Mouse (Mus musculus) kidney, embryonic 16.5 days (tissue): ENCODE data around the gene Olfr1361. TPM values are rescaled to one million over a fixed set of nuclear protein-coding genes. Genes with fewer than 3 reads are reported as not detected.

ENCODE experiments used
- ATAC-seq: fragments of 200-750 bp; cut with Nextera tagmentation; 2 replicates; pipeline ENCODE4 v1.8.0; 2017; ENCODE audit warnings: moderate TSS enrichment; ENCODE audit not compliant: low FRiP score, low TSS enrichment
- H3K27ac ChIP-seq: fragments of 300-500 bp; sonication (generic); 2 replicates; pipeline ENCODE4 v1.5.1; 2014; ENCODE audit warnings: low read length
- H3K27me3 ChIP-seq: fragments of 300-500 bp; sonication (generic); 2 replicates; pipeline ENCODE4 v1.6.1; 2014; ENCODE audit warnings: low read length, control low read depth, mixed read lengths; ENCODE audit not compliant: insufficient read depth
- H3K36me3 ChIP-seq: fragments of 300-500 bp; sonication (generic); 2 replicates; pipeline ENCODE4 v1.6.1; 2014; ENCODE audit warnings: low read length, control low read depth, mixed read lengths; ENCODE audit not compliant: insufficient read depth
- H3K4me1 ChIP-seq: fragments of 300-500 bp; sonication (generic); 2 replicates; pipeline ENCODE4 v1.6.1; 2014; ENCODE audit warnings: low read length, control low read depth, mixed read lengths; ENCODE audit not compliant: insufficient read depth
- H3K4me2 ChIP-seq: fragments of 300-500 bp; sonication (generic); replicated peaks from 2 replicates; pipeline ENCODE4 v1.6.1; 2014; ENCODE audit warnings: low read depth, low read length
- H3K4me3 ChIP-seq: fragments of 300-500 bp; sonication (generic); 2 replicates; pipeline ENCODE4 v1.5.1; 2014; ENCODE audit warnings: mild to moderate bottlenecking, low read length
- H3K9ac ChIP-seq: fragments of 300-500 bp; sonication (generic); replicated peaks from 2 replicates; pipeline ENCODE4 v1.6.1; 2014; ENCODE audit warnings: low read length
- H3K9me3 ChIP-seq: fragments of 300-500 bp; sonication (generic); 2 replicates; pipeline ENCODE4 v1.6.1; 2016; ENCODE audit warnings: low read length, control low read depth
- WGBS: fragments of 180-500 bp; shearing (Covaris S2); extraction: QIAGEN DNeasy Blood & Tissue Kit; methylation state at CpG from one replicate; pipeline ENCODE4 v1.1.7; 2014; 5-methylcytosine and 5-hydroxymethylcytosine counted together
- polyA plus RNA-seq: library from polyadenylated mRNA; unstranded; fragments of >200 nt; fragmentation: Nextera tagmentation; extraction: Ambion mirVana; gene quantifications from 2 replicates; pipeline ENCODE4 v1.2.1, GENCODE M21; 2015

Olfr1361 gene
- not detected in 2 replicates for polyA plus RNA-seq

DNA sequence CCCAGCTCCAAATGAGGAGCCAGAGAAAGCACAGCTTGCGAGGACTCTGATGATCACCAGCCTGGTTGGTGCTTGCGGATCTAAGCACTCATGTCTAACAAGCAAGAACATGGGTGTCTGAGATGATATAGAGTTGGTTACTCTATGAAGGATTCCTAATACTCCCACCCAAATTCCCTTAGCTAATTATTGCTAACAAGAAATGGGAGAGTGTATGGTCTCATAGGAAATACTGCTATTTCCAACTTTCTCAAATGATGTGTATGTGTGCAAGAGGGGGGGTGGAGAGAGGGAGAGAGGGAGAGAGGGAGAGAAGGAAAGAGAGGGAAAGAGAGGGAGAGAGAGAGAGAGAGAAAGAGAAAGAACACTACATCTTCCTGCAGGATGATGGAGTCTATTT is at the start of gene Olfr1361:
Gene Olfr1361 (minus strand): TSS at position 101 of the 400 bp plus-strand sequence.
- no peaks in the 10 kb centered on the region for H3K4me1 ChIP-seq
- no peak within 1 kb of the TSS for H3K4me2 ChIP-seq
- H3K9ac ChIP-seq, result no peak within 1 kb of the TSS
- H3K36me3 ChIP-seq, result no peaks in the 10 kb centered on the region
- no peaks in the 10 kb centered on the region for H3K9me3 ChIP-seq
- WGBS, result 36% methylated on average over 2 of the region's 2 CpGs
- H3K27me3 ChIP-seq, result no peaks in the 10 kb centered on the region
- no peak for ATAC-seq
- no peak within 1 kb of the TSS for H3K27ac ChIP-seq
- no peak within 1 kb of the TSS for H3K4me3 ChIP-seq

DNA sequence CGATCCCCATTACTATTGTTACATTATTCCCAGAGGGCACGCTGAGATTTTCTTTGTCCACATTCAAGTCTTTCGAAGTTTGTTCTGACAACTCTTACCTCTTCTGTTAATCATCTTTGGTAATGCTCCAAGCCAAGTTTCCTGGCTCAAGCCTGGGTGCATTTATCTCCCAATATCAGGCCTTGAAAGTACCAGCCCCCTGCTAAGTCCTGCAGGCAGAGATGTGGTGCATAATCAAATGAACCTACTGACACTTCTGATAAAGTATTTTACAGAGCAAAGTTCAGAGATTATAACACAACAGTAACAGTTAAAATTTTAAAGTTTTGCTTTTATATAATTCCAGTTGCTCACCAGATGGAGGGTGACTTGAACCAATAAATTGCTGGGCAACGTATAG is 48.5 kb upstream of the Olfr1361 start:
- peak overlapping the region; percentile 63 for H3K4me3 ChIP-seq
- H3K27me3 ChIP-seq, result no peaks in the 10 kb centered on the region

DNA sequence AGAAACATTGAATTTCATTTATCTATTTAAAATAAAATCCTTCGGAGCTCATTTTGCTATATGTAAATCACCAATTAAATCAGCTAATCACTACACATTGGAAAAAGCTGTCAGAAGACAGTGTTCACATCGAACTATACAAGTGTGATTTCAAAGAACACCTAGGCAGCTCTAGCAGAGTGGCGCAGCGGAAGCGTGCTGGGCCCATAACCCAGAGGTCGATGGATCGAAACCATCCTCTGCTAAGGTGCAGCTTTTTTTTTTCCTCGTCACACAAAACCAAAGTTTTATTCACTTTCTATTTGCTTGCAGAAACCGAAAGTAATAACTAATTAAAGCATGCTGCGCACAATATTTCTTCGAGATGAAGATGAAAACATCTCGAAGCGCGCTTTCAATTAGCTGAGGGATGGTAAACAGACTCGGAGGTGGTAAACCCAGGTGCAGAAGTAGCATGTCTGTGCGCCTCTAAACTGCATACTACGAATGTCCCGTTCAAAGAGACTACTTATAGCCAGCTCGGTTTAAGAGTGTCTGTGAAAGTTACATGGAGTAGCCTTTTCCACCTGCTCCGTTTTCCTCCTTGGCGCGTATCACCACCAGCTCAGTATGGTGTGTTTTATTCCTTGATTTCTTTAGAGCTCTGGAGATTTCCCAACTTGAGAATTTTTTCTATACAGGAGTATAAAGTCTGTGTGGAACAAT is 47.8 kb upstream of the Olfr1361 start:
- ATAC-seq, result peak; percentile 82
- no peaks in the 10 kb centered on the region for H3K9me3 ChIP-seq
- H3K9ac ChIP-seq, result peak overlapping the region; percentile 66
- 0 out of 2 replicates have a peak overlapping the region, but pooled peaks have one; percentile 53 for H3K27ac ChIP-seq
- peaks cover 10% of the 10 kb centered on the region for H3K4me1 ChIP-seq
- peak overlapping the region; percentile 63 for H3K4me3 ChIP-seq
- WGBS, result 2% methylated on average over 22 of the region's 22 CpGs
- no peaks in the 10 kb centered on the region for H3K36me3 ChIP-seq
- no peaks in the 10 kb centered on the region for H3K27me3 ChIP-seq
- H3K4me2 ChIP-seq, result peak overlapping the region; percentile 70

More for the DNA sequence above, 48.5 kb upstream of the Olfr1361 start:
- Histone ChIP-seq H3K9me3 (no peaks in the 10 kb centered on the region), H3K9ac (peak overlapping the region; percentile 66), H3K4me1 (peaks cover 10% of the 10 kb centered on the region), H3K4me2 (peak overlapping the region; percentile 70), H3K36me3 (no peaks in the 10 kb centered on the region), H3K27ac (no peak overlapping the region)
- no peak for ATAC-seq
- 31% methylated on average over 4 of the region's 4 CpGs for WGBS

DNA sequence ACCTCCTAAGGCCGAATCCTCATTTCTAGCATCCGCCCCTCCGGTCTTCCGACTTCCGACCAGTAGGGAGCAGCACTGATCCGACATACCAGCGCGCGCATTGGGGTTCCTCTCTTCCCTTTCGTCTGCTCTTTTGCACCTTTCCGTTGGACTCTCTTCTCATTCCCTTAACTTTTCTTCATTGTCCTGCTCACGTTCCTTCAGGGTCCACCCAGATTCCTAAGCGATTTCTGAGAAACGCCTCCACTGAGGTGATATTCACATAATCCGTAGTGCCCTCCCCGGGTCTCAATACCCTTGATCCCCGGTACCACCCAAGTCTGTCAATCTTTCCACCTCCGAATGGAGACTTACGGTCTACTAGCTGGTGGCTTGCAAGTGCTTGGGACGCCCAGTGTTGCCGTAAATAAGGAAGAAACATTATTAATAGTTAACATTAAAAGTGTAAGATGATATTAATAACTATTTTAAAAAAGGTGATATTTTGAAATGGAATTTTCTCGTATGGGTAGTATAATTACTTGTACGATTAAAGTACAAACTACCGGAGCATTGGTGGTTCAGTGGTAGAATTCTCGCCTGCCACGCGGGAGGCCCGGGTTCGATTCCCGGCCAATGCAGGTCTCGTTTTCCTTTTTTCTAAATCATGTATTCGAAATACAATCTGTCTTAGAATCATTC is 47.0 kb upstream of the Olfr1361 start:
- H3K36me3 ChIP-seq, result no peaks in the 10 kb centered on the region
- peak; percentile 77 for ATAC-seq
- no peaks in the 10 kb centered on the region for H3K9me3 ChIP-seq
- H3K4me2 ChIP-seq, result peak overlapping the region; percentile 70
- peak overlapping the region; percentile 68 for H3K9ac ChIP-seq
- peaks cover 6% of the 10 kb centered on the region for H3K4me1 ChIP-seq
- under 1% methylated on average over 32 of the region's 32 CpGs for WGBS
- H3K27me3 ChIP-seq, result no peaks in the 10 kb centered on the region
- peak overlapping the region; percentile 88 for H3K27ac ChIP-seq
- peak overlapping the region; percentile 86 for H3K4me3 ChIP-seq

DNA sequence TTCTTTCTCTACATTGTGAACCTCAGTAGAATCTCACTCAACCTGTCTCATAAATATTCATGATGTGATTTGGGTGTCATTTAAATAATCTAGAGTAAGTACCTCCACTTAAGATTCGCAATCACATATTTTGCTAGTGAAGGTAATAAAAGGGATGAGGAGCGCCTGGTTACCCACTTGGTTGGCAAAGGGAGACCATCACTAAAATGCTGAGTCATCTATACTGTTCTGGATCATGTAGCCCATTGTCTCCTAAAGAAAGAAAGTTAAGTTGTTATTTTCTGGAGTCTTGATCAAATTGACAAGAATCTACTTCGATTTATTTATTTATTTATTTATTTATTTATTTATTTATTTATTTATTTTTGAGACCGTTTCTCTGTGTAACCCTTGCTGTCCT is 43.5 kb upstream of the Olfr1361 start:
- H3K27me3 ChIP-seq, result no peaks in the 10 kb centered on the region
- no peaks in the 10 kb centered on the region for H3K4me1 ChIP-seq
- no peak overlapping the region for H3K4me2 ChIP-seq
- ATAC-seq, result no peak
- WGBS, result 71% methylated on average over 4 of the region's 4 CpGs
- no peaks in the 10 kb centered on the region for H3K9me3 ChIP-seq
- no peak overlapping the region for H3K4me3 ChIP-seq
- H3K27ac ChIP-seq, result no peak overlapping the region
- no peaks in the 10 kb centered on the region for H3K36me3 ChIP-seq
- no peak overlapping the region for H3K9ac ChIP-seq

DNA sequence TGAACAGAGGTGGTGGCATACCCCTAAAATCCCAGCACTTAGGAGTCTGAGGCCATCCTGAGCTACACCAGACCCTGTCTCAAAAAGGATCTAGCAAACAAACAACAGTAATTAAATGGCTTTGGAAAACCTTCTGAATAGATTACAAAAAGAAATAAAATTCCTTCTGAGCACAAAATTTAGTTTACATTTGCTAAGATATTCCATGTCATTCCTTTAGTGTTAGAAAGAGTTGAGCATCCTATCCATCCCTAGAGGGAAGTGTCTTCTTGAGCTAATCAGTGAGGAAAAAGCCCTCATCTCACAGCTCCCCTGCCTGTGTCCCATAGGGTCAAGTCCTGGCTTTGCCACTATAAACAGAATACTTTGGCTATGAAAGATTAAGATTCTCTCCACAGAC is 34.6 kb upstream of the Olfr1361 start, which contains the start of gene Olfr1359:
Gene Olfr1359 (plus strand): TSS at position 301 of the 400 bp plus-strand sequence.
- Histone ChIP-seq H3K27me3 (no peaks in the 10 kb centered on the region), H3K27ac (no peak within 1 kb of the TSS), H3K4me1 (no peaks in the 10 kb centered on the region), H3K4me3 (no peak within 1 kb of the TSS), H3K36me3 (no peaks in the 10 kb centered on the region), H3K4me2 (no peak within 1 kb of the TSS), H3K9ac (no peak within 1 kb of the TSS), H3K9me3 (no peaks in the 10 kb centered on the region)
- ATAC-seq, result no peak

DNA sequence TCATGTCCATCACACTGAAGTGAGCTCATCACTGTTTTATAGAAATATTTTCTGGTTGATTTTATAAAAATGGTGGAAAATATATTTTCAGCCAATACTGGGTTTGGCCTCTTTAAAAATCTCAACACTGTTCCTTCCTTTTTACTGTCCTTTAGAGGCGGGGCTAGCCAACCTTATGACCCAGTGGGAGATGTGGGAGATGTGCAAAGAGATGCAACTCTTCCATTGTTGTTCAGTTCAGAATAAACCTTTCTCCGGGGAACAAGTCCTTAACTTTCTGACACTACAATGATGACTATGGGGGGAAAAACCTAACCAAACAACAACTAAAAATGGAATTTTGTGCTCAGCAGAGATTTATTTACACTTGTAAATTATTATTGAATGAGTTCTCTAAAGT is 14.1 kb upstream of the Olfr1361 start, which contains the start of gene Olfr1360:
Gene Olfr1360 (minus strand): TSS at position 101 of the 400 bp plus-strand sequence.
- no peaks in the 10 kb centered on the region for H3K9me3 ChIP-seq
- no peak within 1 kb of the TSS for H3K4me2 ChIP-seq
- no peak within 1 kb of the TSS for H3K27ac ChIP-seq
- no peaks in the 10 kb centered on the region for H3K36me3 ChIP-seq
- H3K4me3 ChIP-seq, result no peak within 1 kb of the TSS
- H3K9ac ChIP-seq, result no peak within 1 kb of the TSS
- 79% methylated on average over 2 of the region's 2 CpGs for WGBS
- H3K27me3 ChIP-seq, result no peaks in the 10 kb centered on the region
- no peaks in the 10 kb centered on the region for H3K4me1 ChIP-seq
- no peak for ATAC-seq

DNA sequence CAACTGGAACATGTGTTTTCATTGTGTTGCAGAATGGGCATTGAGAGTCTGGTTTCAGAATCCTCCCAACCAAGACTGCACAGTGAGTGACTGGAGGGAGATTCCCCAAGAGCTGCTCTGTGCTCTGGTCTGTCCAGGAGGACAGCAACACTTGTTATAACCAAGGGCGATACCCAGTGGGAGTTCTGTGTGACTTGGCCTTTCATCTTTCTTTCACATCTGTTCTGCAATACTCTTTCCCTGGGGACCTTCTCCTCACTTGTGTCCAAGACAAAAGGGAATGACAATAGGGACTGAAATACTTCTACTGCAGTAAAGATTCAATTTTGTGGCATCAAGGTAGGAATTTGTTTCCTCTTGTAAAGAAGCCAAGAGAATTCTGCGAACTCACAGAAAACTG is 20.8 kb downstream of the Olfr1361 start, which contains the start of gene Olfr11:
Gene Olfr11 (minus strand): TSS at position 101 of the 400 bp plus-strand sequence.
- ATAC-seq, result no peak
- H3K36me3 ChIP-seq, result no peaks in the 10 kb centered on the region
- no peak within 1 kb of the TSS for H3K4me3 ChIP-seq
- WGBS, result 85% methylated on average over 2 of the region's 2 CpGs
- no peaks in the 10 kb centered on the region for H3K4me1 ChIP-seq
- H3K4me2 ChIP-seq, result no peak within 1 kb of the TSS
- H3K27ac ChIP-seq, result no peak within 1 kb of the TSS
- H3K9me3 ChIP-seq, result no peaks in the 10 kb centered on the region
- no peak within 1 kb of the TSS for H3K9ac ChIP-seq
- H3K27me3 ChIP-seq, result no peaks in the 10 kb centered on the region

DNA sequence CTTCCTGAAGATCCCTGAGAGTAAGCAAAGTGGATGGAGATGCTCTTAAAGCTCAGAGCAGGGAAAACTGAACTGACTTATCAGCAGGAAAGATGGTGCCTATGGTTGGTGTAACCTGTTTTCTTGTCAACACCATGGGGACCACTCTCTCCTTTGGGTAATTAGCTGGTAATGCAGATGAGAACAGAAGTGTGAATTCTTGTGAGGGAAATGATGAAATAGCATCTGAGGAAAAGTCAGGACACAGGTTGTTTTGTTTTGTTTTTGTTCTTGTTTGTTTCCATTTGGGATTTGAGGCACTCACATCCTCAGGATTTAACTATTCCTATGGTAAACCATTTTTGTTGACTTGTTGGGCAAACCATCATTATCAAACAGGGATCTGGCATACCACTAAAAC is 49.3 kb downstream of the Olfr1361 start, which contains the start of gene Olfr1362:
Gene Olfr1362 (minus strand): TSS at position 101 of the 400 bp plus-strand sequence.
- H3K9ac ChIP-seq, result no peak within 1 kb of the TSS
- H3K27me3 ChIP-seq, result no peaks in the 10 kb centered on the region
- no peaks in the 10 kb centered on the region for H3K36me3 ChIP-seq
- no peaks in the 10 kb centered on the region for H3K9me3 ChIP-seq
- no peak within 1 kb of the TSS for H3K4me3 ChIP-seq
- no peaks in the 10 kb centered on the region for H3K4me1 ChIP-seq
- no peak for ATAC-seq
- no peak within 1 kb of the TSS for H3K4me2 ChIP-seq
- H3K27ac ChIP-seq, result no peak within 1 kb of the TSS
